Mouse (Mus musculus) spleen, postnatal 4 days (tissue): ENCODE data around the gene Tomm34.
A peak's percentile ranks its signal among the peaks of the same experiment; 100 is the strongest.

ENCODE experiments used
- DNase-seq, 2 experiments: peaks; one replicate each; pipeline ENCODE4 v3.0.0; 2022; ENCODE audit warnings: low spot score in 2 of 2

Gene Tomm34

GRCm38 (mm10) chr2:164010944-164011343, 60.0 kb downstream of the Tomm34 start:
- no peak for DNase-seq

- no peak for DNase-seq
These were observed 60.5 kb downstream of the Tomm34 start for GRCm38 (mm10) chr2:164010496-164010895.

- DNase-seq: no peak
These were observed 61.7 kb downstream of the Tomm34 start for GRCm38 (mm10) chr2:164009227-164009626.

GRCm38 (mm10) chr2:164007987-164008545, 62.9 kb downstream of the Tomm34 start:
- no peak for DNase-seq

GRCm38 (mm10) chr2:164007547-164007946, 63.4 kb downstream of the Tomm34 start:
- DNase-seq: peak in 1 of 2 experiments; percentile 44

- DNase-seq: peak in 1 of 2 experiments; percentile 28
These were observed 64.0 kb downstream of the Tomm34 start for GRCm38 (mm10) chr2:164006932-164007331.

GRCm38 (mm10) chr2:164004503-164004902, 66.5 kb downstream of the Tomm34 start:
- DNase-seq: peak in 1 of 2 experiments; percentile 53
